Mouse (Mus musculus) right cerebral cortex, postnatal 36 days (tissue): ENCODE data around the gene Ralgapa2.

Experiments
- DNase-seq, 2 experiments: peaks; one replicate each; pipeline ENCODE4 v3.0.0; 2022; ENCODE audit warnings: low spot score in 2 of 2, mixed read lengths in 1 of 2

Ralgapa2 gene

DNA sequence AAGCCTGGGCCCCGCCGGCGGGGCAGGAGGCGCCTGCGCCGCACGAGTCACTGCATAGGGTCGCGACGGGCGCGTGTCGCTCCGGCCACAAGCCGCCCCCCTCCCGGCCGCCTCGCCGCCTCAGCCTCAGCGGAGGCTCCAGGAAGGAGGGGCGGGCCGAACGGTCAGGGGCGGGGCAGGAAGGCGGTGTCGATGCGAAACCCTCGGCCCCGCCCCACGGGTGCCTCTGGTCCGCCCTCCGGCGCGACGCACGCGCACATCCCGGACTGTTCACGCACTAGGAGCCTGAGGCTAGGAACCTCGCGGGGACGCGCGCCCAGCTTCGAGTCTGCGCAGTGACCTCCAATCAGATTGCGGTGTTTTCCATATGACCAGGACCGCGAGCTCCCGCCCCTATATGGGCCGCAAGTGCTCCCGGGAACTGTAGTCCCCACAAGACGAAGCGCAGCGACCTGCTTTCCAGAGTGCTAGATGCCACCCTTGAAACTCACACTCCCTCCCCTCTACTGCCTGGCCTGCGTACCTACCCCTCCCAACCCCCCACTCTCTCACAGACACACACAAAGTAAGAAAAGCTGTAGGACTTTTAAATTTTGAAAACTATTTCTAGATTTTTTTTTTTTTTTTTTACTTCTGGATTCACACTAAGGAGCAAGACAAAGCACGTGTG, at the start of gene Ralgapa2:
Gene Ralgapa2, minus strand, starts transcription at position 434 of the 670 bp plus-strand sequence.
- peak; percentile 100 for DNase-seq

DNA sequence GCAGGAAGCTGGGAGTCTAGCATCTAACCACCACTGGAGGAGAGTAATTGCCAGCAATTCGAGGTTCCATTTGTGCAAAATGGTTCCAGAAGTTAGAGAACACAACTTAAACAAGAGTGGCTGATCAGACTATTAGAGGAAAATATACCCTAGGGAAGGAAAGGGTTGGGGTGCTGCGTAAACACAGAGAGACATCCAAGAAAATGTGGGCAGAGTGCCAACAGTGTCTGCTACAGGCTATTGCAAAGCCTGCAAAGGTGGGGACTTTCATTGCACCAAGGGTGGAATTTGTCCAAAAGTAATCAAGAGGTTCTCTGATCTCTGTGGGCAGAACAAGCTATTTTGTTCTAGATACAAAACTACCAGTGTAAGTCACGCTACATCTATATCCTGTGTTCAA, 49.4 kb upstream of the Ralgapa2 start:
- DNase-seq, result no peak

DNA sequence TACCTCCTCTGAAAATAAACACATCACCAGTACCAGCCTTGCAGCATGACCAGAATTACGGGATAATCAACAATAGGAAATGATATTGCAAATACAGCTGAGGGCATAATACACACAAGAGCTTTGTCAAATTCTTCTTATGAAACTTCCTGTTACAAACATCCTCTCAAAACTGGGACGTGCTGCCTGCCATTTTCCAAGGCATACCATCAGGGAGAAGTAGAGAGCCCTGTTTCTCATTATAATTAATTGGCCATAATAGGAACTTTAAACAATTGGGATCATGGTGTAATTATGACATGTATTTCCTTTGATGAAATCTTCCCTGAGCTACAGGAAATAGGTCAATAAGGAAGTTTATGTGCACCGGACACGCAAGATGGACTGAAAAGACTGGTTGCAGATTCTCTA, 48.5 kb upstream of the Ralgapa2 start:
- DNase-seq, result no peak

DNA sequence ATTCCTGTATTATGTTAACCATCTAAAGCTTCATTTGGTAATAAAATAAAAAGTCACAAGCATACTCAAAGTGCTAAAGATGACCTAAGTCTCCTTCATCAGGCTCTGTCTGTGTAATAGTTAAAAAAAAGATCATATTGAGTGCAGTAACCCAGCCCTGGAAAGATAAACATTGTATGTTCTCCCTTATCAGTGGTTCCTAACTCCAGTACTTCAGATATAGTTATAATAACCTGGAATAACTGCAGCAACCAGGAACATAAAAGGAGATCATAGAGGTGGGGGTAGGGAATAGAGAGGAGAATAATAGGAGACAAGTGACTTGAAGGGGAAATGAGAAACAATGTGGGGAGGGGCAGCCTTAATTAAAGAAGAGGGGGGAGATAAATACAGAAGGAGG, 44.0 kb upstream of the Ralgapa2 start:
- no peak for DNase-seq

DNA sequence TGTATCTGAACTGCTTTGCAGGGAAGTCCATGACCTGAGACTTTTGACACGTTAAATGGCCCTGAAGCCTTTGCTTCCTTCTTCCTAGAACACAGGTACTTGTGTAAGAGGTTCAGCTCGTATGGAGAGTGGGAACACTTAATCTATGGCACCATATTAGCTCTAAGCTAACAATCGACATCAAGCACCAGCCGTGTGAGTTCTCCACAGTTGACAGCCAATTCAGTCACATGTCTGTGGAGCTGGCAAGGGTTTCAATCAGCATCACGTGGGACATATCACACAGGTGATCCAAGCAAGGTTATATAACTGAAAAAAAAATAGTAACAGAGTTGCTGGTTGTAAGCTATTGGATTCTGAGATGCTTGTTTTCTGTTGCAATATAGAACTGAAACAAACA, 43.2 kb upstream of the Ralgapa2 start:
- no peak for DNase-seq

DNA sequence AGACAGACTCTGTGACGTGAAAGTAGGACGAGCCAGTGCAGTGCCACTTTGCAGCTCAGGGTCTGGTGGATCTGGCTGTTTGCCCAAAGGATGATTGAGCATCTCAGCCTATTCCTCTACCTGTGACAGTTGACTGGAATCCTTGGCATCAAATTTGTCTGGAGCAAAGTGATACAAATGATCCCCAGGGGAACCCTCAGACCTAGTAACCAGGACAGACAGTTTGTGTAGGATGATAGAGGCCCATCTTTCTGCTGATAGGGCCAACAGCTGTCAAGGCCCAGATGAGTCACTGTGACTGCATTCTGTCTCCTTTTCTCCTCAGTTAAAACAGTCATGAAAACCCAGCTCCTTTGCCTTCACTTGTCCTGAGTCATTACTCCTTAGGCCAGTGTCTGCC, 41.6 kb upstream of the Ralgapa2 start:
- DNase-seq, result peak; percentile 5 to 9

DNA sequence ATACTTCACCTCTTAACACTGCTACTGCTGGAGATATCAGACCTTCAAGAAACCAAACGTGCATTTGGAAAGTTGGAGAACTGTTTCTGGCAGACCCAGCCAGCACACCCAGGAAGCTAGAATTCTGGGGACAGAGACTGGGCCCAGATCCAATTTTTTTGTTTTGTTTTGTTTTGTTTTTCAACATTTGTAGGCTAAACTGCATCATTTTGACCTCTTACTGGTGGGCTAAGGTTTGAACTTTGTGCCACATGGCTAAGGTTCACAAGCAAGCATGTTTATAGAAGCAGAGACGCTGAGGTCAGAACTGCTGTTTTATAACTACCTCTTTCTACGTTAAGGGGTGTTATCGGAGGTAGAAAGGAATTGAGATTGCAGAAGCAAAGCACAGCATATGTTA, 39.7 kb upstream of the Ralgapa2 start:
- no peak for DNase-seq

DNA sequence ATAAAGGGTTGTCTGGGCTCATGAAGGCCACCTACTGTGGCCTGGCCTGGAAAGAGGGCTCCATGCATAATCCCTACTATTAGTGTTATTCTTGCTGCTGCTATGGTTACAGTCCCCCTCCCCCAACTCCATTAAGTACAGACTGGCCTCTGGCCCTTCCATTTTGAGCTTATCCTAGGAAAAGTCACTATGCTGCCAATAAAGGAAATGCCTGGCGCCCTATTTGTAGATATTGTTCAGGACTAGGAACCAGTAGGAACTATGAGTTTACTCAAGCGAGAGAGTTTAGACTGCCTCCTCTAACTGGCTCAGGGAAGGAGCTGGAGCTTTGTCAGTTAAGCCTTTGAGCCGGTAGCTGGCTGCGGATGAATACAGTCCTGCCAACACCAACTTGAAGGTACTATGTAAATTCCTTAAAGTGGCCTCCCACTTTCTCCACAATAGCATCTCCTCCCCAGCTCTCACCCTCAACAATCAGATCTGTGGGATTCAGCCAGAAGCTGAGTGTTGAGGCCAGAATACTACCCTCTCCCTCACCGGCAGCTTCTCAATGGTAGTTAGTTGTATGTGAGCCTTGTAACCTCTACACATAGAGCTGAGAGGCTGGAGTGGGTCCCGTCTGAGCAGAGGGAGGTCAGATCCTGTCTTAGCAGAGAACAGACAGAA, 37.1 kb upstream of the Ralgapa2 start:
- peak; percentile 9 to 14 for DNase-seq

DNA sequence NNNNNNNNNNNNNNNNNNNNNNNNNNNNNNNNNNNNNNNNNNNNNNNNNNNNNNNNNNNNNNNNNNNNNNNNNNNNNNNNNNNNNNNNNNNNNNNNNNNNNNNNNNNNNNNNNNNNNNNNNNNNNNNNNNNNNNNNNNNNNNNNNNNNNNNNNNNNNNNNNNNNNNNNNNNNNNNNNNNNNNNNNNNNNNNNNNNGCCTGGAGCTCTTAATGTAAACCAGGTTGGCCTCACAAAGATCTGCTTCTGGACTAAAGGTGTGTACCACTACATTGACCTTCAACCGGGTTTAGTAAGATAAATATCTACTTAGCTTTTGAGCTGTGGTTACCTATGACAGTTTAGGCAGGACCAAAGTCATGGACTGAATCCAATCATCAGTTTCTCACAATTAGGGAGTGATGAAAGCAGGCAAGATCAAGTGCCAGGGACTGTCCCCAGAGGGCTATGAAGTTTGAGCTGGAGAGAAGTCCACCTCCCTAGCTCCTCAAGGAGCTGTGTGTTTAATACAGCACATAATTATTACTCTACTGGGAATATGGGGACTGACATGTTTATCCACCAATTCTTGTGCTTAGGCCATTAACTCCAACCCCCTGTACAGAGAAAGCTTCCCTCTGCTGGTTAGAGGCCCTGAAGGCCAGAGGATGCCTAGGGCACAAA, 32.1 kb upstream of the Ralgapa2 start:
- DNase-seq, result no peak

DNA sequence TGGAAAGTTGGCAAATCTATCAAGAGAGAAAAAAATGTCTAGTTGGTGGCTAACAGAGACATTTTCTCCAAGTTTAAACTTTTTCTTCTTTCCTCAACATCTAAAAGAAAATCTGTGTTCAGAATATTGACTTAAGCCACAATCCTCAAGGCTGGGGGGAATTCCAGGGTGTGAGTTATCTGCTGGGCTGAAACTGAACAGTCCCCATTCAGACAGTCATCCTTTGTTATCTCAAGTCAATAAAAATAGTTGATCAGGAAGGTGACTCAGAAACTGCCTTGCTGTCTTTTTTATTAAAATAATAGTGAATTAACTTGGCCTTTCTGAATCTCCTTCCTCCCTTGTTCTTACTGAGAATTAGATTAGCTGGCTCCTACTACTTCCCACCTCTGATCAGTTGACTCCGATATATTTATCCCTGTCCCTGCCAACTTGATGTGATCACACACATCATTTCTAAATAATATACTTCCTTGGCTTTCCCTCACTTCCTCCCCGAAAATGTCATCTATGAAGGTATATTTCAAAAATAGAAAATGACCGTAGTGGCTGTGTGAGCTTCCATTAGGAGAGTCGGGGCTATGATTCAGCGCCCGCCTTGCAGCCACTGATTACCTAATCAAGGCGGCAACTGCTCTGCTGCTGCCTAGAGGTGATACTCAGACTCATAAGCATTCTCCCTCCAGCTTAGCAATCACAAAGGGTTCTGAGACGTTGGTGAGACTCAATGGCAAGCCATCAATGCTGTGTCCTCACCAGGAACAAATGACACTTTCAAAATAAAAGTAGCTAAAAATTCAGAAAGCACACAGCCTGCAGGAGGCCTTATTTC, 21.2 kb upstream of the Ralgapa2 start:
- no peak for DNase-seq

DNA sequence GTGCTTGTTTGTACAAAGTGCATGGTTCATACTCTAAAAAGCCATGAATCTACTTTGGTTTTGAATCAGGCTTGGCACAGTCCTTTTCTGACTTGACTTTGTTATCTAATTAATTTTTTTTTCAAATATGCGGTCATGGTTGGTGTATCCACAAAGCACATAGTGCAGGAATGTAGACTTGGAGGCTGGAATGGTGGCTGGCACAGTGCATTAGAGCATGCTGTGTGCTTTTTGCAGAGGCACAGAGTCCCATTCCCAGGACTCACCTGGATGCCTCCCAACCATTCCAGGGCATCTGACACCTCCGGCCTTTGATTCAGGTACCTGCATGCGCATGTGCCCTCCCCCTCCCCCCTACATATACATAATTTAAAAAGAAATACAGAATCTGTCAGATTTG, 20.3 kb upstream of the Ralgapa2 start:
- DNase-seq, result no peak

DNA sequence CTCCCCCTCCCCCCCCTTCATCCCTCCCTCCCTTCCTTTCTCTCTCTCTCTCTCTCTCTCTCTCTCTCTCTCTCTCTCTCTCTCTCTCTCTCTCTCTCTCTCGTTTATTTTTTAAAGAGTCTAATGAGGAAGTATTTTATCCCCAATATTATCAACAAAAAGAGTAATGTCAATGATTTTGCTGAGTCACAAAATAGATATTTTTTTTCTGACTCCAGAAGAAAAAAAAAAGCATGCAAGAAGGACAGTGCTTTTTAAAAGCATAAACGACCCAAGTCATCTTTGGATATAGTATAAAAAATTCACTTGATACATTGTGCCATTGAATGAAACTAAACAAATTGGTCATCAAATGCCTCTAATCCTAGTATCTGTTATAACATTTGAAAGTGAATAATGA, 13.3 kb upstream of the Ralgapa2 start:
- DNase-seq, result no peak

DNA sequence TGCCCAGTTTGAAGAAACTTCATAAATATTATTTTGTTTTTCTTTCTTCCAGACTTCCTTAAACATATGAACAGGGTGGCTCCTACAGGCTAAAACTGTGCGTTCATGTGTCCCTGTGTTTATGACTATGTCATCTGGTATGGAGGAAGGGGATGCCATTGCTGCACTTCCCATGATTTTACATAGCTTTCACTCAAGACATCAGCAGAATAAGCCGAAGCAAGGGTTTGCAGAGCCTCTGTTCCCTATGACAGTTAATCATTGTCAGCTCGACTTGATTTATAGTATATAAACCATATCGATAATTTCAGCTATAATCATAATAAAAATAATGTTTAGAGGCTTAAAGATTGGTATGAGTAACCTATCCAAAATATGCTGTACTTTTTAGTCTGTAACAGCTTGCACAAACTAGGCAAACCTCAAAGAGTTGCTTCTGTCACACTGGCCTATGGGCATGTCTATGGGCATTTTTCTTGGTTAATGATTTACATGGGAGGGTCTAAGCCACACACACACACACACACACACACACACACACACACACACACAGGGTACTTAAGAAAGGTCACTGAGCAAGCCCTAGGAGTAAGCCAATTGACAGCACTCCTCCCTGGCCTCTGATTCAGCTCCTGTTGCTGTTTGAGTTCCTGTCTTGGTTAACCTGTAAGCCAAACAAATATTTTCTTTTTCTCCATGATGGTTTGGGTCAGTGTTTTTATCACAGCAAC, 12.7 kb upstream of the Ralgapa2 start:
- no peak for DNase-seq

DNA sequence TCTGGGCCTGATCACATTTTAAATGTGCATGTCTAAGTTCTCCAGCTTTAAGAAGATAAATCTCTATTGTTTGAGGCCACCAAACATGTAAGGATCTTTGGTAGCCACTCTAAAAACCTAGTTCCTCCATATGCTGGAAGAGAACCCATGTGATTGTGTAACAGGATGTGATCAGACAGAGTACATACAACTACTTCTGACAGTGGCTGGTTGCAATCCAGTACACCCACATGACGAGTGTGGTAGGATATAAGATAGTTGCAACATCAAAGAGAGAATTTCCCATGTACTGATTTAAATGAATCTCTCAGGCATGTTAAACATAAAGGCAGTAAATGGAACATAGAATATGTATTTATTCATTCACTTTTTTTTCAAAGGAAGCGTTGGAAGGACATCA, 4.8 kb upstream of the Ralgapa2 start:
- no peak for DNase-seq

DNA sequence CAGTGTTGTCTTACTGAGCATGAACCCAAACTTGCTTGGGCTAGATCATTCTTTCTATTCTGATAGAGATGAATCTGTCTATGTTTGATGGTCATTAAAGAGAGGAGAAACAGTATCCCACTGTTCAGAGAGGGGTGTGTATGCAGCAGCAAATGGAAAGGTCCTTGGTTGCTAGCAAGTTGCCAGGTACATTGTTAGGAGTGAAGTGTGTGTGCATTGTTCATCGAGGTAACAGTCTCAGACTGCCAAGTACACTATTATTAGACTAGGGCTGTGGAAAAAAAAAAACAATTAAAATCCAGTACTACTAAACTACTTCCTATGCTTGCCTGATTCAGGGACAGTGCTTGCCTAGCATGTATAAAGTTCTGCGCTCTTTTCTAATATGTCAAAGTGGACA, 2.9 kb upstream of the Ralgapa2 start:
- DNase-seq, result no peak

DNA sequence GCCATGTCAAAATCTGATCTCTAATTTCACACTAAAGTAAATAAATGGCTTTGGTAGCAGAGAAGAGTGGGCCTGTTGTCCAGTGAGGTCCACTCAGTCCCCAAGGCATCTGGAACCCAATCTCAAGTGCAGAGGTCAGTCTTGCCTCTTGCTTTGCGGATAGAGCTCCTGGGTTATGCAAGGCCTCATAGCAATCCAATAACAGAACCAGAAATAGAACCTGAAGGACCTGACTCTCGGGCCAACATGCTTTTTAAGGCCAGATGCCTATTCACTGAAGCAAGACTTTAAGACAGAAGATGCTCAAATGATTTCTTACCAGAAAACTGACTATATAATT, 407 bp upstream of the Ralgapa2 start:
- peak in 1 of 2 experiments; percentile 9 for DNase-seq

DNA sequence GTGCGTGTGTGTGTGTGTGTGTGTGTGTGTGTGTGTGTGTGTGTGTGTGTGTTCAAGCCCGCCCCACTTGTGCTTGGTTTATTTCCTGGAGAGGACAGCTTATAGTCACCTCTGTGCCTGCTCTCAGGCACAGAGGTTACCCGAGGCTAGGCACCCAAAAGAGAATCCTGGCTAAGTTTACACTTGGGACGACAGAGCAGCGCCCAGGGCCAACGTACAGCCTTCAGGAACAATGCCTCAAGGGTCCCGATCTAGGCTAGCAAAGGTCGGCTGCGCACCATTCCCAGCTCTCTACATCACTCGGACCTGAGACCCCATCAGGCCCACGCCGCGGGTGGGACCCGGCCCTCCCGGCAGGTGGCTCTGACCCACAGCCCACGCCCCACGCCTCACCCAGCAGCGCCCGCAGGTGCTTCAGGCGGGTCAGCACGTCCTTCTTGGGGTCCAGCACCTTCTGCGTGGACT, 711 bp downstream of the Ralgapa2 start:
- no peak for DNase-seq

DNA sequence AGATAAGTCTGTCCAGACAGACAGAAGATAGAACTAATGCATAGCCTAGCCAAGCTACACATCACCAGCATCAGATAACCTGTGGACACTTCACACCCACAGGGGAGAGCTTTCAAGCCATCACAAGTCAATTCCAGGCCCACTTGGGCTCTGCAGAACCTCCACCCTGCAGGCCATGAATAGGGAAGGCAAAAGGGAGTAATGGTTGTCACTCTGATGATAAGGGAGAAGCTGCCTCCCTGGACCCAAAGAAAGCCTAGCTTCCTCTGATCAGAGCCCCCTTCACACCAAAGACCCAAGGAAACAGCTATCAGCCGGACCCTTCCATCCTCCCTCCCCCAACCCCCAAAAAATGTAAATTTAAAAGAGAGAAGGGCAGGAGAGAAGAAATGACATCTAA, 1.4 kb downstream of the Ralgapa2 start:
- no peak for DNase-seq

DNA sequence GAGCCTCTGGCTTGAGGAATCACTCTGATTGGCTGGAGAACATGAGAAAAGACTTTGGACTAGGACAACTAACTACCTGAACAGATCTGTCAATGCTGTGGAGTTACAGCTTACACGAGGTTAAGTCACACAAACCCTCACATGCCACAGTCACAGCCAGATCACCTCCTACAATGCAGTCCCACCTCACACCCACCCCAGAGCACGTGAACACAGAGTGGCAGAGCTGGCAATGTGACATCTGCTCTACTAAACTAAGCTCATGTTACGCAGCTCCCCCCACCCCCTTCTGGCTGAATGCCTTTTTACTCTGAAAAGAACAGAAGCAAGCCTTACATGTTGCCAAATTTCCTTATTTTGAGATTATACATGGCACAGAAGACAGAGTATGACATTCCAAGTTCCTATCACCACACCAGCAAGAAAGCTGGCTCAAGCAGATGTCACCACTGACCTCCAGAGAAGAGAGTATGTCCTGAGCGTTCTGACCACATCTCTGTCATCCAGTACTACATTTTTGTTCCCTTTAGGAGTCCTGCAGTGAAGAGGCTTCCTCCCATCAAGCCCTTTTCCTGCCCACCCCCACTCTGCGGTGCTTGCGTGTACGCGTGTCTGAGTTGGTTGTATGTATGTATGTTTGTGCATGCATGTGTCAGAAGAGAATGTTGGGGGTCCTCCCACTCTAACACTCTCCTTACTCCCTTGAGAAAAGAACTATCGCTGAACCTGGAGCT, 9.4 kb downstream of the Ralgapa2 start:
- peak; percentile 69 to 80 for DNase-seq

DNA sequence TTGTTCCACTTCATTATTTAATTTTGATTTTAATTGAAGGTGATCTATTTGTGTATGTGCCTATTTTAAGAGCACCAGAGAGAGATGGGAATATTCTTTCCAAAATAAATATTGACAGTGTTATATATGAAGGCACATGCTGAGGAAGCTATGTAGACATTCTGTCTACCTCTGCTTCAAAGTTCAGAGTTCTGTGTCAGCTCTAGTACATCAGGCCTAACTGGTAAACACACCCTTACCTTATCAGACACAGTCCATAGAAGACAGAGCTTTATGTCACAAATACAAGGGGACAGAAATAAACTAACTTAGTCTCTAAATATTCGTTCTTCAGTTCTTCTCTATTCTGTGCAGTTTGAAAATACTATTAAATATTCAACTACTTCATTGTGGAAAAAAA, 12.1 kb downstream of the Ralgapa2 start:
- no peak for DNase-seq

DNA sequence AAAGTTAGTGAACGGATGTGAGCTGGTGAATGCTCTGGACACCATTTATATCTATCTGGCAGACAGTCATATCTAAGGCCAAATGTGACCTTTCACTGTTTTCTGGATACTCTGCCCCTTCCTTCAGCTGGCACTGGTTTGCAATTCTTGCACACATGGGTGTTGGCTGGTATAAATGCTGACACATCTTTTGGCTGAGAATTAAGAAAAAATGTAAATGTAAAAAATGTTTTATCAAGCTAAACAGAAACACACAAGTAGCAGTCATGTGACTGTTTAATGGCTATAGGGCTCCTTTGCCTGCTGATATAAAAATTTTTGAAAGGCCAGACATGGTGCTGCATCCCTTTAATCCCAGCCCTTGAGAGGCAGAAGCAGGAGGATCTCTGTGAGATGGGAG, 13.0 kb downstream of the Ralgapa2 start:
- no peak for DNase-seq
